Mouse (Mus musculus): ENCODE results near the gene Ugt2a1. TPM values are rescaled to one million over a fixed set of nuclear protein-coding genes. Genes with fewer than 3 reads are reported as not detected.
"Not testable (repeated sequence)": the region's sequence is repeated elsewhere in the genome, so short reads cannot be mapped to it uniquely, and the experiment has no call there.

Ugt2a1 gene
- polyA plus RNA-seq, 1 experiment from 2014 or later = not detected

GRCm38 (mm10) chr5:87456216-87456850 lies 34.3 kb downstream of the Ugt2a1 start:
- H3K4me3 ChIP-seq = no peak overlapping the region
- no peak overlapping the region for H3K27ac ChIP-seq (replicated peaks)
- no peaks in the 10 kb centered on the region for H3K27me3 ChIP-seq (ENCODE audit: low read depth, poor library complexity, severe bottlenecking)
- 98% methylated on average over 3 of the region's 3 CpGs for WGBS
- no peaks in the 10 kb centered on the region for H3K36me3 ChIP-seq
- DNase-seq (ENCODE audit: low spot score) = no peak
- H3K9me3 ChIP-seq (replicated peaks) = no peaks in the 10 kb centered on the region
- H3K4me1 ChIP-seq = no peaks in the 10 kb centered on the region

- Histone ChIP-seq H3K4me1 (no peaks in the 10 kb centered on the region), H3K4me3 (no peak overlapping the region), H3K27ac (replicated peaks) (no peak overlapping the region), H3K9me3 (replicated peaks) (no peaks in the 10 kb centered on the region), H3K27me3 (ENCODE audit: low read depth, poor library complexity, severe bottlenecking) (no peaks in the 10 kb centered on the region), H3K36me3 (no peaks in the 10 kb centered on the region)
- no peak for DNase-seq (ENCODE audit: low spot score)
Measured at GRCm38 (mm10) chr5:87455519-87455918, 35.2 kb downstream of the Ugt2a1 start.

- 85% methylated on average over 4 of the region's 5 CpGs for WGBS
- not testable (repeated sequence) for H3K9me3 ChIP-seq (replicated peaks); H3K36me3 ChIP-seq; H3K4me1 ChIP-seq; H3K27ac ChIP-seq (replicated peaks); H3K27me3 ChIP-seq (ENCODE audit: low read depth, poor library complexity, severe bottlenecking); H3K4me3 ChIP-seq; DNase-seq (ENCODE audit: low spot score)
Measured at GRCm38 (mm10) chr5:87452514-87452913, 38.2 kb downstream of the Ugt2a1 start.

GRCm38 (mm10) chr5:87436264-87436663 lies 54.4 kb downstream of the Ugt2a1 start:
- peak; percentile 12 for DNase-seq (ENCODE audit: low spot score)
- Histone ChIP-seq H3K4me3 (no peak overlapping the region), H3K4me1 (no peaks in the 10 kb centered on the region), H3K36me3 (no peaks in the 10 kb centered on the region), H3K27ac (replicated peaks) (no peak overlapping the region), H3K27me3 (ENCODE audit: low read depth, poor library complexity, severe bottlenecking) (no peaks in the 10 kb centered on the region), H3K9me3 (replicated peaks) (no peaks in the 10 kb centered on the region)
- 34% methylated on average over 3 of the region's 3 CpGs for WGBS

GRCm38 (mm10) chr5:87425676-87426075 lies 65.0 kb downstream of the Ugt2a1 start:
- DNase-seq (ENCODE audit: low spot score) = no peak
- no peaks in the 10 kb centered on the region for H3K9me3 ChIP-seq (replicated peaks)
- no peak overlapping the region for H3K4me3 ChIP-seq
- no peak overlapping the region for H3K27ac ChIP-seq (replicated peaks)
- WGBS = 86% methylated on average over 3 of the region's 3 CpGs
- H3K27me3 ChIP-seq (ENCODE audit: low read depth, poor library complexity, severe bottlenecking) = no peaks in the 10 kb centered on the region
- H3K36me3 ChIP-seq = no peaks in the 10 kb centered on the region
- H3K4me1 ChIP-seq = no peaks in the 10 kb centered on the region

GRCm38 (mm10) chr5:87424041-87424440 lies 66.6 kb downstream of the Ugt2a1 start, which contains the start of gene Ugt2b38:
Gene Ugt2b38 (minus strand): TSS chr5:87424203.
- DNase-seq (ENCODE audit: low spot score); H3K27ac ChIP-seq (replicated peaks); H3K36me3 ChIP-seq; H3K4me1 ChIP-seq; H3K4me3 ChIP-seq; H3K9me3 ChIP-seq (replicated peaks); H3K27me3 ChIP-seq (ENCODE audit: low read depth, poor library complexity, severe bottlenecking): not testable (repeated sequence)
- 98% methylated on average over 2 of the region's 2 CpGs for WGBS

Other genes starting within 250 kb of the Ugt2a1 start
- not detected in 2 replicates for gene Ugt2b37, start 236.1 kb downstream of the Ugt2a1 start, polyA plus RNA-seq (2016; fragmentation: Nextera tagmentation; extraction: Ambion mirVana)
- not detected in 2 replicates for gene Ugt2a3, start 153.7 kb downstream of the Ugt2a1 start, polyA plus RNA-seq (2016; fragmentation: Nextera tagmentation; extraction: Ambion mirVana)
- not detected in 2 replicates for gene Ugt2b38, start 66.7 kb downstream of the Ugt2a1 start, polyA plus RNA-seq (2016; fragmentation: Nextera tagmentation; extraction: Ambion mirVana)
- not detected in 2 replicates for gene Ugt2a2, start 8.6 kb downstream of the Ugt2a1 start, polyA plus RNA-seq (2016; fragmentation: Nextera tagmentation; extraction: Ambion mirVana)
- not detected in 2 replicates for gene Gm43638, start 4.1 kb downstream of the Ugt2a1 start, polyA plus RNA-seq (2016; fragmentation: Nextera tagmentation; extraction: Ambion mirVana)
- not detected in 2 replicates for gene Sult1b1, start 47.3 kb upstream of the Ugt2a1 start, polyA plus RNA-seq (2016; fragmentation: Nextera tagmentation; extraction: Ambion mirVana)
- gene Sult1d1, start 78.2 kb upstream of the Ugt2a1 start, polyA plus RNA-seq (2016; fragmentation: Nextera tagmentation; extraction: Ambion mirVana) = not detected in 2 replicates
- gene Sult1e1, start 100.7 kb upstream of the Ugt2a1 start, polyA plus RNA-seq (2016; fragmentation: Nextera tagmentation; extraction: Ambion mirVana) = 0.12 TPM in 1 of 2 replicates, not detected in the other
- gene Csn1s1, start 175.3 kb upstream of the Ugt2a1 start, polyA plus RNA-seq (2016; fragmentation: Nextera tagmentation; extraction: Ambion mirVana) = not detected in 2 replicates
- gene Csn2, start 208.8 kb upstream of the Ugt2a1 start, polyA plus RNA-seq (2016; fragmentation: Nextera tagmentation; extraction: Ambion mirVana) = not detected in 2 replicates

Measured in midbrain, embryonic 10.5 days (tissue).